Mouse (Mus musculus) stomach, postnatal 0 days (tissue): ENCODE data around the gene 9130230L23Rik.

Experiments used
- CTCF ChIP-seq: IDR thresholded peaks from 2 replicates; pipeline ENCODE4 v1.5.1; 2016; ENCODE audit warnings: antibody characterized with exemption, low read depth, mild to moderate bottlenecking, moderate library complexity
- EP300 ChIP-seq: optimal IDR thresholded peaks from 2 replicates; pipeline ENCODE3; 2016; ENCODE audit warnings: antibody characterized with exemption

GRCm38 (mm10) chr5:66001232-66001631, 2.9 kb downstream of the 9130230L23Rik start:
- TF ChIP-seq CTCF: peak; percentile 8; the same call in 1 of the 2 replicates
- TF ChIP-seq EP300: no peak
